Comparison of ENCODE assay signal across 8 mouse cellular contexts in the genomic region with DNA sequence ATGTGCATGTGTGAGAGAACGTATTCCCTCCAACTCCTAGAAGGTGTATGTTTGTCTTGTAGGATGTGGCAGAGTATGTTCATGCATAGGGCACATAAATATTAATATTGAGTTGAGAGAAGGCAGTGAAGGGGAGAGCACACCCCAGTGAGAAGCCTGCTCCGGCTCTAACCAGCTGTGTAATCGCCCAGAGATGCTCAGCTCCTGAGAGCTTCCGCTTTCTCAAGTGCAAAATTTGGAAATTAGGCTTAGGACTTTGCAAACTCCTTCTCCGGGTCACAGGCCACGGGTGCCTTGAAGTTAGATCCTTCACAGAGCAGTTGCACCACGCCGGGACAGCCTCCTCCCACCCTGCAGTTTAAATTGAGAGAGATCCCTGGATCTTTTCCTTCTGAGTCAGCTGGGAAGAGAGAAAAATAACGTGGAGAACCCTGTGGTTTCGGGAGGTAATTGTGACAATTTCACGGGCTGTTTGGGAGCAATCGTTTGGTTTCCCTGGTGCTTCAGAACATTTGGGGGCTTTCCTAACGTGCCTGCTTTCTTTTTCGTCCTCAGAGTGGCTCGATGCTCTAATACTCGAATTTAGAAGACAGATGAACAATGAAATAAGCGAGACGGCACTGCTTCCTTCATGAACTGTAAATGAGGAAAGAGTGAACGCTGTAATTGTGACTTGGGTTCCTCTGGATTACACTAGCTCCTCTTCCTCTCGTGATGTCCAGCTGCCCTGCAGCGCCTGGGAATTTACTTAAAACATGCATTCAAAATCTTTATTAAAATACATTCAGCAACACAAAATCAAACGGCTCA.
DNase-seq lines count a peak whose midpoint lies in the region; ATAC-seq and TF ChIP-seq lines count a peak whose summit lies in the region.

No protein-coding gene starts in this region.

- no peak for TF ChIP-seq CTCF in heart, postnatal 0 days (IDR thresholded peaks at IDR 0.05; ENCODE audit: low read depth)
- no peak for TF ChIP-seq CTCF in brain, embryonic 14.5 days (IDR thresholded peaks at IDR 0.05; ENCODE audit: borderline replicate concordance, extremely low read depth, insufficient read depth, insufficient read length)

- H3K36me3 ChIP-seq in heart, postnatal 0 days (replicated peaks; ENCODE audit: control insufficient read depth, insufficient read depth, low read length), result no peaks in the 10 kb centered on the region
- H3K36me3 ChIP-seq in hindbrain, embryonic 10.5 days, result no peaks in the 10 kb centered on the region
- no peaks in the 10 kb centered on the region for H3K36me3 ChIP-seq in midbrain, embryonic 16.5 days (ENCODE audit: control insufficient read depth, insufficient read depth, low read length)

- DNase-seq in heart, postnatal 0 days (ENCODE audit: low spot score), result no peak
- DNase-seq in heart, adult 8-10 months (ENCODE audit: low spot score), result no peak
- DNase-seq in brain, embryonic 14.5 days (ENCODE audit: low read depth), result peak; percentile 35
- DNase-seq in hindbrain, embryonic 10.5 days (ENCODE audit: low spot score), result no peak
- no peak for DNase-seq in B cell, adult 2 months
- no peak for DNase-seq in adrenal gland, adult 8-10 months

- no peaks in the 10 kb centered on the region for H3K9me3 ChIP-seq in heart, postnatal 0 days (replicated peaks; ENCODE audit: control insufficient read depth, low read length)
- H3K9me3 ChIP-seq in hindbrain, embryonic 10.5 days, result no peaks in the 10 kb centered on the region
- no peaks in the 10 kb centered on the region for H3K9me3 ChIP-seq in midbrain, embryonic 16.5 days (replicated peaks; ENCODE audit: control insufficient read depth, low read length, poor library complexity, severe bottlenecking)

- no peaks in the 10 kb centered on the region for H3K4me1 ChIP-seq in heart, postnatal 0 days (ENCODE audit: control insufficient read depth, insufficient read depth)
- peaks cover 27% of the 10 kb centered on the region for H3K4me1 ChIP-seq in hindbrain, embryonic 10.5 days (replicated peaks)
- H3K4me1 ChIP-seq in midbrain, embryonic 16.5 days (ENCODE audit: control insufficient read depth, insufficient read depth, low read length), result peaks cover 9% of the 10 kb centered on the region

- H3K4me2 ChIP-seq in heart, postnatal 0 days (ENCODE audit: low read depth, low read length), result peak overlapping the region; percentile 53
- peak overlapping the region; percentile 61 for H3K4me2 ChIP-seq in midbrain, embryonic 16.5 days (ENCODE audit: low read length)

- H3K27me3 ChIP-seq in heart, postnatal 0 days (ENCODE audit: control insufficient read depth, insufficient read depth, low read length), result peaks cover 5% of the 10 kb centered on the region; the same call in 1 of the 2 replicates
- H3K27me3 ChIP-seq in hindbrain, embryonic 10.5 days (ENCODE audit: insufficient read depth, poor library complexity, severe bottlenecking), result peaks cover 30% of the 10 kb centered on the region
- peaks cover 3% of the 10 kb centered on the region for H3K27me3 ChIP-seq in midbrain, embryonic 16.5 days (ENCODE audit: control insufficient read depth, insufficient read depth, low read depth, low read length)

- peak overlapping the region; percentile 29 for H3K4me3 ChIP-seq in heart, postnatal 0 days (ENCODE audit: low read depth, low read length)
- H3K4me3 ChIP-seq in hindbrain, embryonic 10.5 days, result peak overlapping the region; percentile 43
- peak overlapping the region; percentile 35 for H3K4me3 ChIP-seq in midbrain, embryonic 16.5 days (ENCODE audit: low read depth, low read length)

- no peak overlapping the region for H3K9ac ChIP-seq in heart, postnatal 0 days (replicated peaks; ENCODE audit: low read depth, low read length)
- H3K9ac ChIP-seq in midbrain, embryonic 16.5 days (ENCODE audit: low read depth, low read length), result peak overlapping the region; percentile 56

- no peak for TF ChIP-seq EP300 in heart, postnatal 0 days (IDR thresholded peaks at IDR 0.05; ENCODE audit: low read depth)

- no peak for ATAC-seq in heart, postnatal 0 days (ENCODE audit: insufficient read depth, low read depth)
- ATAC-seq in midbrain, embryonic 16.5 days, result peak; percentile 47
- ATAC-seq in erythroid progenitor cell, adult 5-6 weeks (replicated peaks; ENCODE audit: low FRiP score, poor library complexity, severe bottlenecking), result no peak

- WGBS in heart, postnatal 0 days, result 32% methylated on average over 22 of the region's 22 CpGs
- WGBS in hindbrain, embryonic 10.5 days, result 31% methylated on average over 22 of the region's 22 CpGs
- WGBS in midbrain, embryonic 16.5 days, result 11% methylated on average over 22 of the region's 22 CpGs

- TF ChIP-seq POLR2A in brain, embryonic 14.5 days (IDR thresholded peaks at IDR 0.05; ENCODE audit: borderline replicate concordance, extremely low read depth, insufficient read depth, insufficient read length, poor library complexity, severe bottlenecking), result no peak

- no peak overlapping the region for H3K27ac ChIP-seq in heart, postnatal 0 days (ENCODE audit: low read depth)
- H3K27ac ChIP-seq in hindbrain, embryonic 10.5 days, result peak overlapping the region; percentile 83
- peak overlapping the region; percentile 58 for H3K27ac ChIP-seq in midbrain, embryonic 16.5 days (ENCODE audit: low read length)
